Mouse (Mus musculus) spleen, adult 2 months (tissue): ENCODE measurements at regions not wholly inside any gene's neighbourhood (a gene's known extent, or its start where the extent isn't known, plus 50 kb on each side); places are given as distances from the start of the nearest gene placed in this dataset.

ENCODE experiments used
- CTCF ChIP-seq: fragments of 200-500 bp; IDR thresholded peaks from 2 replicates; pipeline ENCODE4 v1.5.1; 2011; ENCODE audit warnings: mild to moderate bottlenecking, inconsistent platforms; ENCODE audit not compliant: insufficient read depth, insufficient read length, insufficient replicate concordance; ENCODE audit errors: extremely low read depth
- POLR2A ChIP-seq: fragments of 200-500 bp; IDR thresholded peaks from 2 replicates; pipeline ENCODE4 v1.6.1; 2011; ENCODE audit warnings: low read depth, low read length, inconsistent platforms

DNA sequence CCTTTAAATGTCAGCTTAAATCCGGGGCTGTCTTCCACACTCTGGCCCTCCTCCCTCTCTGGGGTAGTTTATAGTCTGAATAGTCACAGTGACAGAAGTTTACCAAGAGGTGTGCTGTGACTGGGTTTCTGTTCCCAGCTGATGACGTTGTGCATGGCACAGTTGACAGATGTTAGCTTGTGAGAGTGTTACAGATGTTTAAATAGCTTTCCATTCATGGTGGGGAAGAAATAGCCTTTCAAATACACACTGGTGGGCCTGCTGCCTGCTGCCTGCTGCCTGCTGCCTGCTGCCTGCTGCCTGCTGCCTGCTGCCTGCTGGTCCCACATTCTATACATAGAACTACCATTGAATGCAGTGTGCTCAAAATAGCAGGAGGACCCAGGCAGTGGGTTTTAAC is 324.8 kb upstream of the Sash1 start:
- no peak for TF ChIP-seq CTCF
- no peak for TF ChIP-seq POLR2A
